Mouse (Mus musculus) megakaryocyte, embryonic 14.5 days (primary cell): ENCODE measurements around the gene Ube3b.

Source experiments
- FLI1 ChIP-seq: IDR thresholded peaks from 2 replicates; pipeline ENCODE4 v1.6.1; 2012; ENCODE audit warnings: low read length, inconsistent platforms, mixed read lengths
- GATA1 ChIP-seq: IDR thresholded peaks from 3 replicates; pipeline ENCODE4 v1.6.1; 2012; ENCODE audit warnings: mixed read lengths, low read length, inconsistent platforms, borderline replicate concordance

GRCm38 (mm10) chr5:114347005-114347404 lies 33.4 kb upstream of the Ube3b start:
- TF ChIP-seq GATA1: no peak
- no peak for TF ChIP-seq FLI1
